Mouse (Mus musculus) cortical plate, adult 2 months (tissue): ENCODE measurements around the gene Gm14124. TPM values are rescaled to one million over a fixed set of nuclear protein-coding genes. Genes with fewer than 3 reads are reported as not detected.
"Not testable (repeated sequence)": the region's sequence is repeated elsewhere in the genome, so short reads cannot be mapped to it uniquely, and the experiment has no call there.

Source experiments
- H3K27ac ChIP-seq: fragments of 200-500 bp; 2 replicates; pipeline ENCODE4 v1.5.1; 2012; ENCODE audit warnings: low read length, control low read depth, inconsistent platforms; ENCODE audit not compliant: insufficient read depth
- H3K4me1 ChIP-seq: fragments of 200-500 bp; 2 replicates; pipeline ENCODE4 v1.6.1; 2011; ENCODE audit warnings: low read length; ENCODE audit not compliant: control insufficient read depth, insufficient read depth
- H3K4me3 ChIP-seq: fragments of 200-500 bp; 2 replicates; pipeline ENCODE4 v1.5.1; 2011; ENCODE audit warnings: mild to moderate bottlenecking, low read length, control low read depth; ENCODE audit not compliant: insufficient read depth
- CTCF ChIP-seq: fragments of 200-500 bp; IDR thresholded peaks from 2 replicates; pipeline ENCODE4 v1.5.1; 2011; ENCODE audit warnings: mild to moderate bottlenecking, control low read depth, low read length; ENCODE audit not compliant: insufficient read depth; ENCODE audit errors: extremely low read depth
- POLR2A ChIP-seq: fragments of 200-500 bp; IDR thresholded peaks from 2 replicates; pipeline ENCODE4 v1.6.1; 2011; ENCODE audit warnings: mild to moderate bottlenecking, low read length, control low read depth; ENCODE audit not compliant: insufficient read depth; ENCODE audit errors: extremely low read depth
- polyA plus RNA-seq: library from polyadenylated mRNA; depleted of rRNA; stranded (reverse); fragments of >200 nt; gene quantifications from 2 replicates; pipeline ENCODE4 v1.2.3, GENCODE M21; 2012; rRNA removed

Gm14124 gene
- polyA plus RNA-seq, result 0.04 TPM in 1 of 2 replicates, not detected in the other

DNA sequence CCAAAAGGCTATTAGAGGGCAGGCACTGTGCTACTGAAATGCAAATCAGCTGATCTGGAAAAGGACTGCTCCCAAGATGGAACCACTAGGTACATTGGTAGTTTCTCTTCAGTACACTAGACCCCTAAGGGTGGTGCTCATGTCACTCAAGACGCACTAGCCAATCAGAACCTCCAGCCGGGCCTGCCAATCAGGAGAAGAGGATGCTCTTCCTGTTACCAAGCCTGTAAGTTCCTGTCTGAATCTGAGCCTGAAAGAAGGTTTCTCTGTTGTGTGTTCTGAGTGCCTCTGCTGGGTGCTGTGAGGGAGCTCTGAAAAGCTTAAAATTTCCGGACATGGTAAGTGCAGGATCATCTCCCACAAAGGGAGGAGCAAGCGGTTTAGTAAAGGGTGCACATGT lies at the start of gene Gm14124:
TSS of gene Gm14124 (plus strand) at position 227 of the 400 bp plus-strand sequence.
- not testable (repeated sequence) for H3K4me1 ChIP-seq, H3K27ac ChIP-seq, H3K4me3 ChIP-seq

DNA sequence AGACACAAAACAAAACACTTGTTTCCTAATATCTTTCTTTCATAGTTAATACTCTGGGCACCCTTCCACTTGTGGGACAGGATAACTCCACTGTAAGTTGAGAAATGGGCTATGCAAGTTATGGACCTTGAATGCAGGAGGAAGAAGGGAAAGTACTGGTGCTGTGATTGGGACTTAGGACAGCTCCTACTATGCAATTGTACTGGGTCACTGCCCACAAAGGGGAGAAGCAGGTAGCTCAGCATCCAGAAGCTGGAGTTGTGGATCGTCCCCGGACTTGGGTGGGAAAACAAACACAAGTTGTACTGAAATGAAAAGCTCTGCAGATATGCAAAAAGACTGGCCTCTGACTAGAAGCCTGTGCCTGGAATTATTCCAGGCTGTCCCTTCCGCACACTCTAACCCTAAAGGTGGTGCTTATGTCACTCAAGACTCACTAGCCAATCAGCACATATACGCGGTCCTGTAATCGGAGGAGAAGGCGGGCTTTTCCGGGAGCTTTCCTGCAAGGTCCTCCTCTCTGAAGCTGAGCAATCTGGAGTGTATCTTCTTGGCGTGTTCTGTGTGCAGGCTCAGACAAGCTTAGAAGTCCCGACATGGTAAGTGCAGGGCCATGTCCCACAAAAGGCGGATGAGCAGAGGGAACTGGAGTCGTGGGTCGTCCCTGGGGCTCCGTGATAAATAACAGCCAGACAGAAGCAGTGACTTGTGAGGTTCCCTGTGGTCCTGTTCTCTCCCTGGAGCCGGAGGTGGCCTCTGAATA lies 39.5 kb upstream of the Gm14124 start, which contains the start of gene Zfp937:
TSS of gene Zfp937 (plus strand) at position 474 of the 763 bp plus-strand sequence.
- H3K4me1 ChIP-seq, H3K27ac ChIP-seq: not testable (repeated sequence)
- peak within 1 kb of the TSS; percentile 68 for H3K4me3 ChIP-seq
- peak; percentile 33; the same call in 1 of the 2 replicates for TF ChIP-seq POLR2A

DNA sequence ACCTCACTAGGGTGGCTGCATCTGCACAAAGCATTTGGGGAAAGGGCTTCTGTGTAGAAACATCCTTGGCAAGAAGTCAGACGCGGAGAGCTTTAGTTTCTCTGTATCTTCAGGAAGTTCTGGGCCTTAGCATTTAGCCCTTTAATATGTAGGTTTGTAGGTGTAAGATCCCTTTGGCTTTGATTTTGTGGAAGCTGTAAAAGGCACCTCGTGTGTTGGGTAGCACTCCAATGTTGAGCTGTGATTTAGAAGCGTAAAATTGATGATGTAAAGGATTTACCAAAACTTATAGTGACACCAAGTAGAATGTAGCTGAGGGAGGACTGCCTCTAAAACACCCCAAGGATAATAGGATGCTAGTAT lies 39.0 kb upstream of the Gm14124 start:
- H3K27ac ChIP-seq, H3K4me1 ChIP-seq: not testable (repeated sequence)
- H3K4me3 ChIP-seq, result peak overlapping the region; percentile 68

DNA sequence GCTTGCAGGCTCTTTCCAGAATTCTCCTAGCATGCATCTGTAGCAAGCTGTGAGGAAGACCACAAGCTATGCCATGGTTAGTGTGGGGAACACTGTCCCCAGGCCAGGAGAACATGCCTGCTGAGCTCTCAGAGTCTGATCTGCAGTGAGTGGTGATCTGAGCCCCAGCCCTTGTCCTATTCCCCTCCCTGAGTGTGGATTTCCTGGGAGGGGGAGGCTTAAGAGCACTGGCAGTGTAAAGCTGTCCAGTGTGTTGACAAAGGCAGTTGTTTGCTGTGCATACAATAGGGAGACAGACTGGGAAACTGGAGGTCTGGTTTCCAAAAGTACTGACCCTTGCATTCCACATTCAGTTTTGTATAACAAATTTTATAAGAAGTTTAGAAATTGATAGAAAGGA lies 34.1 kb upstream of the Gm14124 start:
- not testable (repeated sequence) for H3K27ac ChIP-seq, H3K4me1 ChIP-seq, H3K4me3 ChIP-seq

DNA sequence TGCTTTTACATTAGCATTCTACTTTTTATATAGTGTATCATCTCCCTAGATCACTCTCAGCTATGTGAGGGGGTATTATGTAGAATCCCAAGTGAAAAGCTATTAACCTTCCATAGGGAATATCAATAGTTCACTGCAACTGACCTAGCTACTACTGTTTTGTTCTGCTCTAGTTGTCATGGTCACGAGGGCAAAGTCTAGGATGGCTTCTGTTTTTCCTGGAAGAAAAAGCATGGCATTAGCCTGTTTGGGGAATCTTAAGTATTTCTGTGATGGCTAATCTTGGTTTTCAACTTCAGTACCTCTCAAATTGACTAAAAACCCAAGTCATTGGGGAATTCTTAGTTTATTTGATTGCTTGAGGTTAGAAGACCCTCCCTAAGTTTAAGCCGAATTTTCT lies 14.1 kb upstream of the Gm14124 start:
- no peaks in the 10 kb centered on the region for H3K4me1 ChIP-seq

DNA sequence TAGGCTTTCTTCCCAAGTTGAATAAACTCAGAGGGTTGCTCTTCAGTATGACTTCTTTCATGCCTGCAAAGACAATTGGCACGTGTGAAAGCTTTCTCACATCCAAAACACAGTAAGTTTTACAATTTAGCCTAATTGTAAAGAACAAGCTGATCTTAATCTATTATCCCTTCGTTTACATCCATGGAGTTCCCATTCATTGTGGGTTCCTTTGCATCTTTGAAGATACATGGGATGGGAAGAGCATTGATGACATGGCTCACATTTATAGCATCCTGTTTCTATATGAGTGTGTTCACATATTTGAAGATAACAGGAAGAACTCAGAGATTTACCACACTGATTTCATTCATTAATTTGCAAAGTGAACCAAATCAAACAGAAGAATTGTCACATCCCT lies 1.8 kb upstream of the Gm14124 start, which contains the start of gene Gm21994:
TSS of gene Gm21994 (minus strand) at position 101 of the 400 bp plus-strand sequence.
- H3K27ac ChIP-seq, H3K4me1 ChIP-seq, H3K4me3 ChIP-seq: not testable (repeated sequence)

More for the DNA sequence above, 14.1 kb upstream of the Gm14124 start:
- no peak for TF ChIP-seq POLR2A
- no peak for TF ChIP-seq CTCF
- no peak overlapping the region for H3K4me3 ChIP-seq
- H3K27ac ChIP-seq, result no peak overlapping the region

DNA sequence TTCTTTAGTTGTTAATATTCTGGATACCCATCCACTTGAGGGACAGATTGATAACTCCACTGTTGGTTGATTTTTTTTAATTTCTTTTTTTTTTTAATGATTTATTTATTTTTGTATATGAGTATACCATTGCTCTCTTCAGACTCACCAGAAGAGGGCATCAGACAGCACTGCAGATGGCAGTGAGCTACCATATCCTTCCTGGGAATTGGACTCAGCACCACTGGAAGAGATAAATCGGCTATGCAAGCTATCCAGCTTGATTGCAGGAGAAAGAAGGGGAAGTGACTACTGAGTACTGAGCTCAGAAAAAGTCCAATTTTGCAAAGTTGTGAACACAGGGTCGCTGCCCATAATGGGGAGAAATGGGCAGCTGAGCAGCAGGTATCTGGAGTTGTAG lies 456 bp upstream of the Gm14124 start:
- H3K27ac ChIP-seq, H3K4me1 ChIP-seq, H3K4me3 ChIP-seq: not testable (repeated sequence)

DNA sequence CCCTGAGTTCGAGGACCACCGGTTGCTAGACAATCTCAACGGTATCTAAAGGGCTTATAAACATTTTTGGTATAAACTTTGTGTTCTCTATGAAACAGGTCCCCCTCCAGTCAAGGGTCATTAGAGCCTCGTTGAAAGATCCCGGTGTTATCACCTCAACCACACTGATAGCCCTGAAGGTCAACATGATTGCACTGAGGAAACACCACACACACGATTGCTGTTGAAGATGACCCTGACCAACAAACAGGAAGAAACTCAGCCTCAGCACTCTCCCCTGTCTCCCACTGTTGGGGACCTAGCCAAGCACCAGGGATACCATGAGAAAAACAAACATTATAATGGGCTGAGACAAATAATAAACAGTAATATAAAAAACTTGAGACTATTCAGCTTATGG lies 36.4 kb downstream of the Gm14124 start:
- Histone ChIP-seq H3K4me3 (no peak overlapping the region), H3K27ac (no peak overlapping the region)

DNA sequence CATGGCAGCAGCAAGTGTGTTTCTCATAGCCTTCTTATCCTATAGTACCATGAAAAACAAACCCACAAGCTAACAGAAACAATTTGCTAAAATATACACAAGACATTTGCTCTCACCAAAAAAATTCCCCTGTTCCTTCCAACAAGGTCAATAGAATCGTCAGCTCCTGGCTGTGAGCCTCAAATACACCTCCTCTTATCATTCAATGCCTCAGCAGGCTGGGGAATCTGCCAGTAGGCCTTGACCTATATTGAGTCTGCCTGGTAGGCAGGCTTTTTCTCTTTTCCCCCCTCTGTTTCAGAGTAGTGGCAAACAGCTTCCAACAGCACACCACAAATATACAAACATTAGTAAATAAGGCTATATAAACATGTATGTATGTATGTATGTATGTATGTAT lies 41.8 kb downstream of the Gm14124 start:
- H3K4me3 ChIP-seq, result no peak overlapping the region
- TF ChIP-seq POLR2A, result no peak
- no peak for TF ChIP-seq CTCF
- no peaks in the 10 kb centered on the region for H3K4me1 ChIP-seq
- H3K27ac ChIP-seq, result no peak overlapping the region

More for the DNA sequence above, 36.4 kb downstream of the Gm14124 start:
- TF ChIP-seq POLR2A, result no peak
- TF ChIP-seq CTCF, result no peak
- no peaks in the 10 kb centered on the region for H3K4me1 ChIP-seq

DNA sequence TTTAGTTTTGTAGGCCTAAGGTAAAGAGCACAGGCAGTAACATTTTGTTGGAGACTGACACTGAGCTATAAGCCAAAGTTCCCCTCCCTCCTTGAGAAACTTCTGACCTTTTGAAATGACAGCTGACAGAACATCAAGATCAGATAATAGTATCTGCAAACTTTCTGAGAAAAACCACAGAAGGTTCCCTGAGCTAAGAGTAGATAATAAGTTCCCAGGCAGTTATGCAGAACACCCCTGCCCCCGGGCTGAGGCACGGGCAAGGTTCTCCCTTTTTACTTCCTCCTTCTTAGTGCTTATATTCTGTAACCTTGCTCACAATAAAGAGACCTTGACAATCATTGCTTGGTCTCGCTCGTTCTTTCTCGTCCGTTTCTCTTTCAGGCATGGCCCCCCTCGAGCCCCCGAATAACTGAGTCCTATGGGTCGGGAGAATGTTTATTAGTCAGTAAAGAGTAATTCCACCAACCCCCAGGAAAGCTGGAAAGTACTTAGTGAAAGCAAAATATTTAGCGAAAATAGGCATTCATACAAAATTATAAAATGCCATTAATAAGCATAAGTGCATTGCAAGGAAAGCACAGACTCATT lies 50.0 kb downstream of the Gm14124 start:
- no peaks in the 10 kb centered on the region for H3K4me1 ChIP-seq
- no peak overlapping the region for H3K4me3 ChIP-seq
- no peak overlapping the region for H3K27ac ChIP-seq
- TF ChIP-seq POLR2A (no peak), CTCF (no peak)

DNA sequence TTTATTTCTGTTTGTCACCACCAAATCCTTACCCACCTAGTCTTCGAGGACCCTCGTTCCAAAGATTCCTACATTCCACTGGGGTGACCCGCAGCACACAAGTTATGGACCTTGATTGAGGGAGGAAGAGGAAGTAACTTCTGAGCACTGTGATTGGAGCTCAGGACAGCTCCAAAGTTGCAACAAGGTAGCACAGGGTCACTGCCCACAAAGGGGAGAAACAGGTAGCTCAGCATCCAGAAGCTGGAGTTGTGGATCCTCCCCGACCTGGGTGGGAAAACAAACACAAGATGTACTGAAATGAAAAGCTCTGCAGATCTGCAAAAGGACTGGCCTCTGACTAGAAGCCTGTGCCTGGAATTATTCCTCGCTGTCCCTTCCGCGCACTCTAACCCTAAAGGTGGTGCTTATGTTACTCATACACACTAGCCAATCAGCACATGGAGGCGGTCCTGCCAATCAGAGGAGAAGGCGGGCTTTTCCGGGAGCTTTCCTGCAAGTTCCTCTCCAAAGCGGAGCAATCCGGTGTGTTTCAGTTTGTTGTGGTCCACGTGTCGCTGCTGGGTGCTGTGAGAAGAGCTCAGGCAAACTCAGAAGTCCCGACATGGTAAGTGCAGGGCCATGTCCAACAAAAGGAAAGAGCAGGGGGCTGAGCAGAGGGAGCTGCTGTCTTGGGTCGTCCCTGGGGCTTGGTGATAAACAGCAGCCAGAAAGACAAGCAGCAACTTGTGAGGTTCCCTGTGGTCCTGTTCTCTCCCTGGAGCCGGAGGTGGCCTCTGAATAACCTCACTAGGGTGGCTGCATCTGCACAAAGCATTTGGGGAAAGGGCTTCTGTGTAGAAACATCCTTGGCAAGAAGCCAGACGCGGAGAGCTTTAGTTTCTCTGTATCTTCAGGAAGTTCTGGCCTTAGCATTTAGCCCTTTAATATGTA lies 53.9 kb downstream of the Gm14124 start:
- H3K4me1 ChIP-seq, H3K27ac ChIP-seq: not testable (repeated sequence)
- H3K4me3 ChIP-seq, result peak overlapping the region; percentile 34
